Mouse (Mus musculus) liver, embryonic 16.5 days (tissue): ENCODE data around the gene Csmd2. TPM values are rescaled to one million over a fixed set of nuclear protein-coding genes. Genes with fewer than 3 reads are reported as not detected.

Experiments
- ATAC-seq: fragments of 200-750 bp; cut with Nextera tagmentation; 2 replicates; pipeline ENCODE4 v1.8.0; 2017; ENCODE audit warnings: low read depth, mild to moderate bottlenecking, moderate number of reproducible peaks, moderate library complexity
- H3K27ac ChIP-seq: fragments of 300-500 bp; sonication (generic); 2 replicates; pipeline ENCODE4 v1.5.1; 2014; ENCODE audit warnings: mild to moderate bottlenecking, low read length
- H3K27me3 ChIP-seq: fragments of 300-500 bp; sonication (generic); 2 replicates; pipeline ENCODE4 v1.6.1; 2014; ENCODE audit warnings: low read depth, low read length, mixed read lengths; ENCODE audit not compliant: control insufficient read depth, insufficient read depth
- H3K36me3 ChIP-seq: fragments of 300-500 bp; sonication (generic); 2 replicates; pipeline ENCODE4 v1.6.1; 2014; ENCODE audit warnings: mild to moderate bottlenecking; ENCODE audit not compliant: control insufficient read depth, insufficient read depth
- H3K4me1 ChIP-seq: fragments of 300-500 bp; sonication (generic); 2 replicates; pipeline ENCODE4 v1.6.1; 2014; ENCODE audit warnings: low read depth, low read length, mixed read lengths; ENCODE audit not compliant: control insufficient read depth
- H3K4me2 ChIP-seq: fragments of 300-500 bp; sonication (generic); 2 replicates; pipeline ENCODE4 v1.6.1; 2014; ENCODE audit warnings: low read depth, low read length, mixed read lengths
- H3K4me3 ChIP-seq: fragments of 300-500 bp; sonication (generic); 2 replicates; pipeline ENCODE4 v1.5.1; 2014; ENCODE audit warnings: low read depth, mild to moderate bottlenecking, low read length
- H3K9ac ChIP-seq: fragments of 300-500 bp; sonication (generic); 2 replicates; pipeline ENCODE4 v1.6.1; 2014; ENCODE audit warnings: low read depth, low read length
- H3K9me3 ChIP-seq: fragments of 300-500 bp; sonication (generic); replicated peaks from 2 replicates; pipeline ENCODE4 v1.6.1; 2016; ENCODE audit warnings: low read length; ENCODE audit not compliant: control insufficient read depth
- WGBS: fragments of 180-500 bp; shearing (Covaris S2); extraction: QIAGEN DNeasy Blood & Tissue Kit; methylation state at CpG from one replicate; pipeline ENCODE4 v1.1.7; 2014; ENCODE audit not compliant: insufficient replicate concordance; 5-methylcytosine and 5-hydroxymethylcytosine counted together
- polyA plus RNA-seq: library from polyadenylated mRNA; unstranded; fragments of >200 nt; fragmentation: Nextera tagmentation; extraction: Ambion mirVana; gene quantifications from 2 replicates; pipeline ENCODE4 v1.2.1, GENCODE M21; 2015

Csmd2 gene
- polyA plus RNA-seq, result not detected in 2 replicates

- H3K4me1 ChIP-seq, result no peaks in the 10 kb centered on the region
- no peak for ATAC-seq
- WGBS, result 3% methylated on average over 48 of the region's 65 CpGs
- H3K9me3 ChIP-seq, result no peaks in the 10 kb centered on the region
- H3K4me3 ChIP-seq, result no peak within 1 kb of the TSS
- no peak within 1 kb of the TSS for H3K9ac ChIP-seq
- peaks cover 51% of the 10 kb centered on the region for H3K27me3 ChIP-seq
- no peaks in the 10 kb centered on the region for H3K36me3 ChIP-seq
- H3K4me2 ChIP-seq, result no peak within 1 kb of the TSS
- H3K27ac ChIP-seq, result no peak within 1 kb of the TSS
These were observed at the start of gene Csmd2 for GRCm38 (mm10) chr4:127987784-127988455. Gene Csmd2, plus strand, starts transcription at chr4:127987857.

- Histone ChIP-seq H3K36me3 (no peaks in the 10 kb centered on the region), H3K4me1 (no peaks in the 10 kb centered on the region), H3K9ac (no peak overlapping the region), H3K4me3 (no peak overlapping the region), H3K27ac (no peak overlapping the region), H3K9me3 (no peaks in the 10 kb centered on the region), H3K27me3 (no peaks in the 10 kb centered on the region), H3K4me2 (no peak overlapping the region)
- no peak for ATAC-seq
- WGBS, result 39% methylated on average over 2 of the region's 2 CpGs
These were observed 40.0 kb upstream of the Csmd2 start for GRCm38 (mm10) chr4:127947696-127948095.

- Histone ChIP-seq H3K4me3 (no peak overlapping the region), H3K27ac (no peak overlapping the region), H3K9me3 (no peaks in the 10 kb centered on the region; the same call in 1 of the 2 replicates), H3K4me1 (no peaks in the 10 kb centered on the region), H3K9ac (no peak overlapping the region), H3K27me3 (no peaks in the 10 kb centered on the region), H3K36me3 (no peaks in the 10 kb centered on the region), H3K4me2 (no peak overlapping the region)
- no peak for ATAC-seq
- 35% methylated on average over 10 of the region's 10 CpGs for WGBS
These were observed 34.5 kb upstream of the Csmd2 start for GRCm38 (mm10) chr4:127953006-127953710.

GRCm38 (mm10) chr4:127969101-127969500 lies 18.6 kb upstream of the Csmd2 start:
- no peak for ATAC-seq
- H3K4me1 ChIP-seq, result no peaks in the 10 kb centered on the region
- H3K9ac ChIP-seq, result no peak overlapping the region
- H3K27ac ChIP-seq, result no peak overlapping the region
- no peak overlapping the region for H3K4me2 ChIP-seq
- H3K27me3 ChIP-seq, result peaks cover 16% of the 10 kb centered on the region
- H3K4me3 ChIP-seq, result no peak overlapping the region
- no peaks in the 10 kb centered on the region for H3K36me3 ChIP-seq
- 8% methylated on average over 7 of the region's 7 CpGs for WGBS
- no peaks in the 10 kb centered on the region for H3K9me3 ChIP-seq

GRCm38 (mm10) chr4:127970018-127970421 lies 17.6 kb upstream of the Csmd2 start:
- no peak overlapping the region for H3K9ac ChIP-seq
- H3K4me3 ChIP-seq, result no peak overlapping the region
- ATAC-seq, result no peak
- H3K4me2 ChIP-seq, result no peak overlapping the region
- 7% methylated on average over 7 of the region's 7 CpGs for WGBS
- no peaks in the 10 kb centered on the region; the same call in 1 of the 2 replicates for H3K9me3 ChIP-seq
- no peak overlapping the region for H3K27ac ChIP-seq
- H3K27me3 ChIP-seq, result peaks cover 16% of the 10 kb centered on the region
- no peaks in the 10 kb centered on the region for H3K36me3 ChIP-seq
- no peaks in the 10 kb centered on the region for H3K4me1 ChIP-seq

GRCm38 (mm10) chr4:127970901-127971868 lies 16.5 kb upstream of the Csmd2 start, which contains the start of gene CK137956:
Gene CK137956, minus strand, starts transcription at chr4:127970951.
- WGBS, result 5% methylated on average over 39 of the region's 39 CpGs
- peaks cover 16% of the 10 kb centered on the region for H3K27me3 ChIP-seq
- no peaks in the 10 kb centered on the region for H3K36me3 ChIP-seq
- no peaks in the 10 kb centered on the region; the same call in 1 of the 2 replicates for H3K9me3 ChIP-seq
- H3K9ac ChIP-seq, result no peak within 1 kb of the TSS
- H3K4me3 ChIP-seq, result no peak within 1 kb of the TSS
- no peaks in the 10 kb centered on the region for H3K4me1 ChIP-seq
- no peak within 1 kb of the TSS for H3K27ac ChIP-seq
- ATAC-seq, result no peak
- no peak within 1 kb of the TSS for H3K4me2 ChIP-seq

GRCm38 (mm10) chr4:127972976-127973375 lies 14.7 kb upstream of the Csmd2 start:
- H3K4me3 ChIP-seq, result no peak overlapping the region
- H3K27ac ChIP-seq, result no peak overlapping the region
- 50% methylated on average over 3 of the region's 3 CpGs for WGBS
- no peak overlapping the region for H3K9ac ChIP-seq
- H3K36me3 ChIP-seq, result no peaks in the 10 kb centered on the region
- H3K27me3 ChIP-seq, result peaks cover 16% of the 10 kb centered on the region
- no peaks in the 10 kb centered on the region; the same call in 1 of the 2 replicates for H3K9me3 ChIP-seq
- no peak for ATAC-seq
- no peaks in the 10 kb centered on the region for H3K4me1 ChIP-seq
- no peak overlapping the region for H3K4me2 ChIP-seq

GRCm38 (mm10) chr4:127981125-127981524 lies 6.5 kb upstream of the Csmd2 start:
- H3K27me3 ChIP-seq, result peaks cover 9% of the 10 kb centered on the region
- no peak overlapping the region for H3K9ac ChIP-seq
- H3K4me3 ChIP-seq, result no peak overlapping the region
- 79% methylated on average over 6 of the region's 6 CpGs for WGBS
- H3K27ac ChIP-seq, result no peak overlapping the region
- H3K9me3 ChIP-seq, result no peaks in the 10 kb centered on the region
- H3K36me3 ChIP-seq, result no peaks in the 10 kb centered on the region
- H3K4me2 ChIP-seq, result no peak overlapping the region
- no peaks in the 10 kb centered on the region for H3K4me1 ChIP-seq
- no peak for ATAC-seq
